Mouse (Mus musculus): ENCODE results near the gene Ift140. TPM values are rescaled to one million over a fixed set of nuclear protein-coding genes. Genes with fewer than 3 reads are reported as not detected.

The Ift140 gene
- polyA plus RNA-seq, 1 experiment from 2014 or later, result 29.4 TPM

DNA sequence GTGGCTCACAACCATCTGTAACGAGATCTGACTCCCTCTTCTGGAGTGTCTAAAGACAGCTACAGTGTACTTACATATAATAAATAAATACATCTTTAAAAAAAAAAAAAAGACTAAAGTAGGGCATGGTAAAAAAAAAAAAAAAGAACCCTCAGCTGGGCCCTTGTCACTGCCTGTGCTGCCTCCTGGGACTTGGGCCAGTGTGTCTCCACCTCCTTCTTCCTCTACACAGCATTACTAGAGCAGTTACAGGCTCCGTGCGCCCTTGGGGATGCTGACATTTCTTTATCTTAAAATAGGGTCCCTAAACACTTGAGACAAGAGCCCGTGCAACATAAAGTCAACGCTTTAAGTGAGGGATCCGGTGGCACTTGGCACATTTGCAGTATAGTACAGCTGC, 31.3 kb downstream of the Ift140 start:
- Histone ChIP-seq H3K27ac (no peak overlapping the region), H3K36me3 (peaks cover 33% of the 10 kb centered on the region), H3K9me3 (no peaks in the 10 kb centered on the region), H3K4me2 (replicated peaks) (no peak overlapping the region), H3K27me3 (replicated peaks) (no peaks in the 10 kb centered on the region), H3K4me1 (no peaks in the 10 kb centered on the region), H3K4me3 (no peak overlapping the region), H3K9ac (no peak overlapping the region)
- no peak for ATAC-seq (ENCODE audit: low FRiP score, low read depth)
- WGBS, result 91% methylated on average over 6 of the region's 6 CpGs

GRCm38 (mm10) chr17:25053274-25053673, 37.4 kb downstream of the Ift140 start:
- no peak for ATAC-seq (ENCODE audit: low FRiP score, low read depth)
- 86% methylated on average over 9 of the region's 9 CpGs for WGBS
- Histone ChIP-seq H3K4me3 (no peak overlapping the region), H3K4me1 (no peaks in the 10 kb centered on the region), H3K27ac (no peak overlapping the region), H3K9me3 (no peaks in the 10 kb centered on the region), H3K4me2 (replicated peaks) (no peak overlapping the region), H3K9ac (no peak overlapping the region), H3K36me3 (peaks cover 60% of the 10 kb centered on the region), H3K27me3 (replicated peaks) (no peaks in the 10 kb centered on the region)

DNA sequence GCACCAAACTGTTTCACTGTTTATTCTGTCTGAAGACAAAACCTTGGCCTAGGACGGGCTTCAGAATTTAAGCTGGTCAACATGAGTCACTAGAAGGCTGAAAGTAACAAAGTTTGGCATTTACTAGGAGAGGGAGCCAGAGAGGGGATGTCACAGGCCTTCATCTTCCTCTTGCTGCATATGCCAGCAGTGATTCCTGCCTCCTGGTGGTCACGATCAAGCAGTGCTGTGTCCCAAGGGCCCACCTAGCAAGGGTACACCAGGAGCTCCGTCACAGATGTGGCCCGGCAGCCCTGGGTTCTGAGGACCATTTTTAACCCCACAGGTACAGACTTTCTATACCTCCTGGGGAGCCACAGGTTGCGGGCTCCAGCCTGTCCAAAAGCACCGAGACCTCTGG, 41.2 kb downstream of the Ift140 start:
- peaks cover 63% of the 10 kb centered on the region for H3K36me3 ChIP-seq
- no peaks in the 10 kb centered on the region for H3K9me3 ChIP-seq
- no peaks in the 10 kb centered on the region for H3K27me3 ChIP-seq (replicated peaks)
- no peak overlapping the region for H3K4me2 ChIP-seq (replicated peaks)
- H3K4me1 ChIP-seq, result no peaks in the 10 kb centered on the region
- ATAC-seq (ENCODE audit: low FRiP score, low read depth), result no peak
- H3K27ac ChIP-seq, result no peak overlapping the region
- no peak overlapping the region for H3K9ac ChIP-seq
- no peak overlapping the region for H3K4me3 ChIP-seq
- WGBS, result 92% methylated on average over 6 of the region's 6 CpGs

DNA sequence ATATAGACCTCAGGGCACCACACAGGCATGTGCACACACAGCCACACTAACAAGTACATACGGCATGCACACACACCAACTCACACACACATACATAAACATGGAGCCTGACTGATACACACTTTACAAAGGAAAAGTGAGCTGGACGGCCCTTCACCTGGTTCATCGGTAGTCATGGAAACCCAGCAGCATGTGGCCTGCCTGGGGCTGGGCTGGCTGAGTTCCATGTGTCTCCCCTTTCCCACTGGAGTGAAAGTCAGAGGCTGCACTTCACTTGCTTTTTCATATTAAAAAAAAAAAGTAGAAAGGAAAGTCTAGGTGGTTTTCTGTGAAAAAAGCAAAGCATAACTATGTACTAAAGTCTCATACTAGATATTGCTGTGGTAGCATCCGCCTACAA, 47.4 kb downstream of the Ift140 start:
- no peak overlapping the region for H3K27ac ChIP-seq
- no peaks in the 10 kb centered on the region for H3K27me3 ChIP-seq (replicated peaks)
- no peaks in the 10 kb centered on the region for H3K9me3 ChIP-seq
- H3K36me3 ChIP-seq, result peaks cover 39% of the 10 kb centered on the region
- no peak overlapping the region for H3K4me3 ChIP-seq
- H3K4me1 ChIP-seq, result no peaks in the 10 kb centered on the region
- no peak overlapping the region for H3K9ac ChIP-seq
- no peak overlapping the region for H3K4me2 ChIP-seq (replicated peaks)
- ATAC-seq (ENCODE audit: low FRiP score, low read depth), result no peak
- WGBS, result 89% methylated on average over 4 of the region's 4 CpGs

DNA sequence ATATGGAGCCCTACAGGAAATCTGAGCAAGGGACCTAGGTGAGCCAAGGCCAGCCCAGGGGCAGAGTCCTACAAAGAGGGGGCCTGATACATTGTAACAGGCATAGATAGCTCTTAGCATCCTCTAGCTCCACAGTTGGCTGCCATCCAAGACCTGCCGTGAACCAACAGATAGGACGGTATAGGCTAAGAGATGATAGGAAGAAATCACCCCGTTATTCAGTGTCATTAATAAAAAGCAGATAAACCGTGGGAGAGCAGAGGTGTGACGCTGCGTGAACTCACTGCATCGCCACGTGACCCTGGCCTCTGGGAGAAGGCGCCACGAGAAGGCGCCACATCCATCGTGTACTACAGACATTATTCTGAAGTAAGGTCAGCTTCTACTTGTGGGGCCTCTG, 48.0 kb downstream of the Ift140 start:
- no peak overlapping the region for H3K4me3 ChIP-seq
- H3K4me1 ChIP-seq, result no peaks in the 10 kb centered on the region
- no peak overlapping the region for H3K4me2 ChIP-seq (replicated peaks)
- H3K36me3 ChIP-seq, result peaks cover 35% of the 10 kb centered on the region
- 92% methylated on average over 12 of the region's 12 CpGs for WGBS
- H3K9ac ChIP-seq, result no peak overlapping the region
- no peaks in the 10 kb centered on the region for H3K9me3 ChIP-seq
- no peak overlapping the region for H3K27ac ChIP-seq
- ATAC-seq (ENCODE audit: low FRiP score, low read depth), result no peak
- no peaks in the 10 kb centered on the region for H3K27me3 ChIP-seq (replicated peaks)

DNA sequence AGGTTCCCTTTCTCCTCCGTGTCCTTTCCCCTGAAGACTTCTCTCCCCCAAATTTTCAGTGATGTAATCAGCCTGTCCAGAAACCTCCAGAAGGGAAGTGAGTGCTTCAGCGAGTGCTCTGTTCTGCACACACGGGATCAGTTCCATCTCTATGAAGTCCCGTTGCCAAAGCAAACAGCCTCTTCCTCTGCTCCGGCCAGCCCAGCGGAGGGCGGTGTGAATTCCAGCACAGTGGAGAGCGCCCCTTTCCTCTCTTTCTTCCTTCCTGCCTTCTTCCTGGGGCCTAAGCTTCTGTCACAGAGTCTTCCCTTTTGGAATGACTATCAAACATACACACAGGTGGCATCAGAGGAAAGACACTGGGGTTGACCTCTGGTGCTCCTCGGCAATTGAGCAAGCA, 48.5 kb downstream of the Ift140 start:
- H3K9ac ChIP-seq, result no peak overlapping the region
- H3K36me3 ChIP-seq, result peaks cover 33% of the 10 kb centered on the region
- no peak overlapping the region for H3K27ac ChIP-seq
- no peak overlapping the region for H3K4me2 ChIP-seq (replicated peaks)
- no peaks in the 10 kb centered on the region for H3K27me3 ChIP-seq (replicated peaks)
- H3K4me1 ChIP-seq, result no peaks in the 10 kb centered on the region
- ATAC-seq (ENCODE audit: low FRiP score, low read depth), result no peak
- 77% methylated on average over 9 of the region's 9 CpGs for WGBS
- H3K9me3 ChIP-seq, result no peaks in the 10 kb centered on the region
- H3K4me3 ChIP-seq, result no peak overlapping the region

GRCm38 (mm10) chr17:25065189-25065588, 49.3 kb downstream of the Ift140 start:
- peaks cover 28% of the 10 kb centered on the region for H3K36me3 ChIP-seq
- H3K27ac ChIP-seq, result no peak overlapping the region
- WGBS, result 92% methylated on average over 3 of the region's 3 CpGs
- no peaks in the 10 kb centered on the region for H3K27me3 ChIP-seq (replicated peaks)
- H3K4me1 ChIP-seq, result no peaks in the 10 kb centered on the region
- H3K9me3 ChIP-seq, result no peaks in the 10 kb centered on the region
- no peak overlapping the region for H3K9ac ChIP-seq
- H3K4me2 ChIP-seq (replicated peaks), result no peak overlapping the region
- H3K4me3 ChIP-seq, result no peak overlapping the region
- ATAC-seq (ENCODE audit: low FRiP score, low read depth), result no peak

- Histone ChIP-seq H3K27ac (no peak overlapping the region), H3K9ac (no peak overlapping the region), H3K36me3 (peaks cover 23% of the 10 kb centered on the region), H3K9me3 (no peaks in the 10 kb centered on the region), H3K27me3 (replicated peaks) (no peaks in the 10 kb centered on the region), H3K4me2 (replicated peaks) (no peak overlapping the region), H3K4me1 (no peaks in the 10 kb centered on the region), H3K4me3 (no peak overlapping the region)
- WGBS, result 96% methylated on average over 7 of the region's 7 CpGs
- ATAC-seq (ENCODE audit: low FRiP score, low read depth), result no peak
Observed at GRCm38 (mm10) chr17:25066595-25066994, 50.7 kb downstream of the Ift140 start.

DNA sequence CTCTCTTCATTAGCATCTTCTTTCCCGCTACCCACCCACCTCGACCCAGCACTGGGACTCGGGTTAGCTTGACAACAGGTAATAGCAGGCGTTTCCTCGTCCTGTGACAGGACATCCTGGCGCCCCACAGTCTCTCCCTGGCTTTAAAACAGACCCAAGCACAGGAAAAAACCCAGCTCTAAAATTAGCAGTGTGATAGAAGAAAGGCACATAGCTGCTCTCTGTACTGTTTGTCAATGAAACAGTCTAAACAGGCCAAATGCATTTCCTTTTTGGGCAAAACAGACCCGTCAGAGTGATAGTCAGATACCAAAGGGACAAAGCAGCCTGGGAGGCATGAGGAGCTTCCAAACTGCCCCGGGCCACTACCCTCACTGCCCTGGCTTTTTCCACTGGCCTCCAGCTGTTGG, 51.6 kb downstream of the Ift140 start:
- H3K36me3 ChIP-seq, result peaks cover 15% of the 10 kb centered on the region; the same call in 1 of the 2 replicates
- H3K4me3 ChIP-seq, result no peak overlapping the region
- no peak overlapping the region for H3K4me2 ChIP-seq (replicated peaks)
- H3K4me1 ChIP-seq, result no peaks in the 10 kb centered on the region
- ATAC-seq (ENCODE audit: low FRiP score, low read depth), result no peak
- H3K27me3 ChIP-seq (replicated peaks), result no peaks in the 10 kb centered on the region
- no peak overlapping the region for H3K9ac ChIP-seq
- 75% methylated on average over 8 of the region's 8 CpGs for WGBS
- no peaks in the 10 kb centered on the region for H3K9me3 ChIP-seq
- H3K27ac ChIP-seq, result no peak overlapping the region

- H3K27ac ChIP-seq, result no peak overlapping the region
- H3K36me3 ChIP-seq, result peaks cover 20% of the 10 kb centered on the region; the same call in 1 of the 2 replicates
- no peaks in the 10 kb centered on the region for H3K4me1 ChIP-seq
- no peak overlapping the region for H3K4me2 ChIP-seq (replicated peaks)
- H3K27me3 ChIP-seq (replicated peaks), result no peaks in the 10 kb centered on the region
- ATAC-seq (ENCODE audit: low FRiP score, low read depth), result no peak
- no peak overlapping the region for H3K4me3 ChIP-seq
- H3K9me3 ChIP-seq, result no peaks in the 10 kb centered on the region
- WGBS, result 74% methylated on average over 2 of the region's 2 CpGs
- no peak overlapping the region for H3K9ac ChIP-seq
Observed at GRCm38 (mm10) chr17:25068690-25069089, 52.8 kb downstream of the Ift140 start.

DNA sequence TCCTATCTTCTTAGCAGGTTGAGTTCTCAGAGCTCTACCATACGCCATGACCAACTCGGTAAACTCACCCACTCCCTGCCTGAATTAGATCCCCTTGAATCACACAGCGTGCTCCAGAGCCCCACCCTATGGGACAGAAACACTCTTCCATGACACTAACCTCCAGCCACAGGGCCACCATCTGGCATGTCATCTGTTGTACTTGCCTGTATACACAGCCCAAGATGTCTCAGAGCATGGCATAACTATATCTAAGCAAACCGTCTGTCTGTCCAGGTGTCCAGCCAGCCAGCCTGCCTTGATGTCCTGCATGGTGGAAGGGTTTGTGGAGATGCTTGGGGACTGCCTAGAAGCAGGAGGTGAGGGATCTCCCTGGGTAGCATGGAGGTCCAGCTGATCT, 61.0 kb downstream of the Ift140 start:
- WGBS, result 89% methylated on average over 4 of the region's 4 CpGs
- Histone ChIP-seq H3K4me3 (no peak overlapping the region), H3K4me1 (no peaks in the 10 kb centered on the region), H3K9me3 (no peaks in the 10 kb centered on the region), H3K36me3 (peaks cover 21% of the 10 kb centered on the region), H3K27ac (no peak overlapping the region), H3K27me3 (replicated peaks) (no peaks in the 10 kb centered on the region), H3K9ac (no peak overlapping the region), H3K4me2 (replicated peaks) (no peak overlapping the region)
- ATAC-seq (ENCODE audit: low FRiP score, low read depth), result no peak

DNA sequence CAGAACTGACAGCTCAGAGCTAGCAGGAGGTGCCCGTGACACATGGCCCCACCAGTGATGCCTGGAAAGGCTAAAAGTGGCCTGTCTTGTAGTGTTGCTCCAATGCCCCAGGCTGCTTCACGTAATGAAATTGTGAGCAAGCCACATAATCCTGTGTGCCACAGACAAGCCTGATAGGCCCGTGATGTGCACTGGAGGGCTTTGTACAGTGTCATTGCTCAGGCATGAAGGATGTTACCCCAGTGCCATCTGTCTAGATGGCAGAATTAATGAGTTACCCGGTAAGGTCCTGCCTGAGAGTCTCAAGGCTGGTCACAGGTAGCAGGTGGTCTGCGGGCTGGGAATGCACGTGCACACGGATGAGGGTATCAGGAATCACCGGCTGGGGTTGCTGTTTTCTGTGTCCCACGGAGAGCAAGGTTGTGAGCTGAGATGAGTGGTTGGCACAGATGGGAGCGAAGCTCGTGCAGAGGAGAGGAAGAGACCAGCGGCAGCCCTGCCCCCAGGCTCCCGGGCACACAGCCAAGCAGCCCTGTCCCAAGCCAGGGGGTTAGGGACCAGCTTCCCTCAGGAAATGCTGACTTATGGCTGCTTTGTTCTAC, 62.0 kb downstream of the Ift140 start:
- ATAC-seq (ENCODE audit: low FRiP score, low read depth), result no peak
- Histone ChIP-seq H3K27me3 (replicated peaks) (no peaks in the 10 kb centered on the region), H3K4me2 (replicated peaks) (peak overlapping the region; percentile 31), H3K27ac (no peak overlapping the region), H3K9me3 (no peaks in the 10 kb centered on the region), H3K4me1 (no peaks in the 10 kb centered on the region), H3K4me3 (no peak overlapping the region), H3K36me3 (peaks cover 18% of the 10 kb centered on the region), H3K9ac (no peak overlapping the region)
- WGBS, result 82% methylated on average over 13 of the region's 13 CpGs

DNA sequence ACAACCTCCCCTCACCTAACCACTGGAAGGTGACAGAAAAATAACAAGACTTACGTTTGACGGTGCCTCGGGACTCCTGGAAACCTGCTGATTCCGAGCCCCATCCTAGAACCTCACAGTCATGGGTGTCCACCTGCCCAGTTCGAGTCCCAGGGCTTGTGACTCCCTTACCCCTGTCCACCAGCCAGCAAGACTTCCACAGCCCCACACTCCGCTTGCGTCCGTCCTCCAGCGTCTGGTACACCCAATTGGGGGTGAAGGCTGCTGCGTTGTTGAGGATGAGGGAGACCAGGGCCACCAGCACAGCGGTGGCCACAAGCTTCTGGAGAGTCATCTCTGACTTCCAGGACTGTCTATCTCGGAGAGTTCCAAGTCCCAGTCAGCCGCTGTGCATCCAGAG, 64.3 kb downstream of the Ift140 start:
- Histone ChIP-seq H3K27me3 (replicated peaks) (no peaks in the 10 kb centered on the region), H3K9me3 (no peaks in the 10 kb centered on the region), H3K4me3 (no peak overlapping the region), H3K27ac (no peak overlapping the region), H3K4me2 (replicated peaks) (peak overlapping the region; percentile 17; the same call in 1 of the 2 replicates), H3K9ac (peak overlapping the region; percentile 33; the same call in 1 of the 2 replicates), H3K4me1 (no peaks in the 10 kb centered on the region), H3K36me3 (peaks cover 15% of the 10 kb centered on the region)
- 88% methylated on average over 13 of the region's 13 CpGs for WGBS
- ATAC-seq (ENCODE audit: low FRiP score, low read depth), result no peak
